Mouse (Mus musculus) midbrain, embryonic 12.5 days (tissue): ENCODE results near the gene Pdia6. TPM values are rescaled to one million over a fixed set of nuclear protein-coding genes. Genes with fewer than 3 reads are reported as not detected.

Experiments
- ATAC-seq: fragments of 200-750 bp; cut with Nextera tagmentation; 2 replicates; pipeline ENCODE4 v1.8.0; 2017; ENCODE audit warnings: low read depth, moderate TSS enrichment, moderate library complexity; ENCODE audit not compliant: low FRiP score
- H3K27ac ChIP-seq: fragments of 300-500 bp; sonication (generic); replicated peaks from 2 replicates; pipeline ENCODE4 v1.5.1; 2016; ENCODE audit warnings: mild to moderate bottlenecking
- H3K27me3 ChIP-seq: fragments of 300-500 bp; sonication (generic); 2 replicates; pipeline ENCODE4 v1.6.1; 2016; ENCODE audit warnings: mild to moderate bottlenecking
- H3K36me3 ChIP-seq: fragments of 300-500 bp; sonication (generic); 2 replicates; pipeline ENCODE4 v1.6.1; 2016
- H3K4me1 ChIP-seq: fragments of 300-500 bp; sonication (generic); 2 replicates; pipeline ENCODE4 v1.6.1; 2016
- H3K4me2 ChIP-seq: fragments of 300-500 bp; sonication (generic); replicated peaks from 2 replicates; pipeline ENCODE4 v1.6.1; 2016; ENCODE audit warnings: mild to moderate bottlenecking, moderate library complexity
- H3K4me3 ChIP-seq: fragments of 300-500 bp; sonication (generic); 2 replicates; pipeline ENCODE4 v1.5.1; 2016; ENCODE audit warnings: mild to moderate bottlenecking
- H3K9ac ChIP-seq: fragments of 300-500 bp; sonication (generic); replicated peaks from 2 replicates; pipeline ENCODE4 v1.6.1; 2016; ENCODE audit warnings: mild to moderate bottlenecking, moderate library complexity
- H3K9me3 ChIP-seq: fragments of 300-500 bp; sonication (generic); 2 replicates; pipeline ENCODE4 v1.6.1; 2016; ENCODE audit warnings: mild to moderate bottlenecking
- WGBS: fragments of 180-500 bp; shearing (Covaris S2); methylation state at CpG from one replicate; pipeline ENCODE4 v1.1.7; 2016; 5-methylcytosine and 5-hydroxymethylcytosine counted together
- polyA plus RNA-seq: library from polyadenylated mRNA; unstranded; fragments of >200 nt; fragmentation: Nextera tagmentation; extraction: Ambion mirVana; gene quantifications from 2 replicates; pipeline ENCODE4 v1.2.1, GENCODE M21; 2016

Gene Pdia6
- polyA plus RNA-seq, 1 experiment from 2014 or later = 443 TPM

GRCm38 (mm10) chr12:17266673-17266990 lies 287 bp downstream of the Pdia6 start:
- Histone ChIP-seq H3K9me3 (no peaks in the 10 kb centered on the region), H3K27ac (peak overlapping the region; percentile 81), H3K36me3 (peaks cover 29% of the 10 kb centered on the region), H3K4me2 (peak overlapping the region; percentile 81), H3K27me3 (0 out of 2 replicates have a peak, but pooled peaks cover 3% of the 10 kb centered on the region), H3K9ac (peak overlapping the region; percentile 92), H3K4me3 (peak overlapping the region; percentile 93), H3K4me1 (peaks cover 27% of the 10 kb centered on the region)
- WGBS = under 1% methylated on average over 20 of the region's 21 CpGs
- no peak for ATAC-seq

DNA sequence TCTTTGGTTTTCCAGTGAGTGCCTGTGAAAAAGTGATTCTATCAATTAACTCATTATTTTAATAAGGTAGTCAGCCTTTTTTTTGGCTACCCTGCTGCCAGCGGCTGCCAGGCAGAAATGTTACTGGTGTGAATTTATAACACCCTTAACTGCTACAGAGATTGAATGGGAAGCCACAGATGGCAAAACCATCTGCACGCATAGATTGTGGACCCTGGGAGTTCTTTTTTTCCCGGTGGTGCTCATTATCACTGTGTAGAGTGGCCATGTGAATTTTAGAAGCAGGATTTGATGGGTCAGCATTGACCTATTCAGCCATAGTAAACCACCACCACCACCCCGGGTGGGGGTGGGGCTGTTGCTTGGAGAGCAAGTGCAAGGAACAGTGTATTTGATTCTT lies 971 bp downstream of the Pdia6 start:
- Histone ChIP-seq H3K9me3 (no peaks in the 10 kb centered on the region), H3K4me3 (peak overlapping the region; percentile 93), H3K36me3 (peaks cover 35% of the 10 kb centered on the region), H3K4me1 (peaks cover 31% of the 10 kb centered on the region), H3K9ac (peak overlapping the region; percentile 92), H3K4me2 (peak overlapping the region; percentile 81), H3K27me3 (0 out of 2 replicates have a peak, but pooled peaks cover 3% of the 10 kb centered on the region), H3K27ac (peak overlapping the region; percentile 81)
- ATAC-seq = no peak
- WGBS = 16% methylated on average over 4 of the region's 4 CpGs

GRCm38 (mm10) chr12:17271272-17271671 lies 4.9 kb downstream of the Pdia6 start:
- WGBS = 81% methylated on average over 1 of the region's 1 CpGs

DNA sequence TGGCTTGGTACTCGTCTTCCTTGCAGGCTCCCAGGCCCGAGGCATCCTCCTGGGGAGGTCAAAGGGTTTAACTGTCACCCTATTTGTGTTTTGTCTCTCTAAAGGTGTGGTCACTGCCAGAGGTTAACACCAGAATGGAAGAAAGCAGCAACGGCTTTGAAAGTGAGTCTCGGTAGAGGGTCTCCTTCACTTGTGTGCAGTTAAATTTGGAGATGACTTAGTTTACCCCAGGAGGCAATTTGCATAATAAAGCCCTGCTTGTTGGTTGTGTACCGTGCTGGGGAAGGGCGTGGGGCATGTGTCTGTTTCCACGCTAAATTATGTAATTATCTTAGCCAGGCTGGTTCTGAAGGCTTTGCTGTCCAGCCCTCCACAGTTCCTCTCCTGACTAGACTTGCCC lies 7.5 kb downstream of the Pdia6 start:
- no peak overlapping the region for H3K27ac ChIP-seq
- H3K9ac ChIP-seq = no peak overlapping the region
- no peaks in the 10 kb centered on the region for H3K9me3 ChIP-seq
- no peaks in the 10 kb centered on the region for H3K27me3 ChIP-seq
- ATAC-seq = no peak
- 75% methylated on average over 7 of the region's 7 CpGs for WGBS
- H3K4me2 ChIP-seq = no peak overlapping the region
- H3K4me1 ChIP-seq = peaks cover 17% of the 10 kb centered on the region
- H3K4me3 ChIP-seq = no peak overlapping the region
- peaks cover 90% of the 10 kb centered on the region for H3K36me3 ChIP-seq

More at GRCm38 (mm10) chr12:17271272-17271671, 4.9 kb downstream of the Pdia6 start:
- Histone ChIP-seq H3K9me3 (no peaks in the 10 kb centered on the region), H3K4me3 (no peak overlapping the region), H3K4me2 (no peak overlapping the region), H3K27ac (no peak overlapping the region), H3K27me3 (no peaks in the 10 kb centered on the region), H3K4me1 (peaks cover 33% of the 10 kb centered on the region), H3K9ac (no peak overlapping the region), H3K36me3 (peaks cover 71% of the 10 kb centered on the region)
- ATAC-seq = no peak

DNA sequence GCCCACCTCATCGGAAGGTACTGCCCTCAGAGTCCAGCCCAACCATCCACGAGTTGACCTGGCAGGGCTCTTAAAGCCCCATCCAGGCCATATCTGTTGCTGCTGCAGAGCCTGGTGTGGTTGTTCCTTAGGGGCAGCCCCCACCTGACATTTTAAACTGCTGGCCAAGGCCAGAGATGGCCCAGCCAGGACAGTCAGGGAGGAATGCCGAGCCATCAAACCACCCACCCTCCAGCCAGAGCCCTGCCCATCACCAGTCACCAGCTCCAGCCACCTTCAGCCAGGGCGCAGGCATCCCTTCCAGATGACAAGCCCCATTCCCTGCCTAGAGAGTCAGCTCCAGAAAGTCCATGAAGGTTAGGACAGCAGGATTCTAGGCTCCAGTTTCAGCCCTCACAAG lies 22.2 kb downstream of the Pdia6 start:
- Histone ChIP-seq H3K4me3 (no peak overlapping the region), H3K27ac (no peak overlapping the region), H3K36me3 (peaks cover 24% of the 10 kb centered on the region), H3K27me3 (no peaks in the 10 kb centered on the region), H3K9me3 (no peaks in the 10 kb centered on the region), H3K4me1 (no peaks in the 10 kb centered on the region), H3K4me2 (no peak overlapping the region), H3K9ac (no peak overlapping the region)
- 73% methylated on average over 4 of the region's 4 CpGs for WGBS
- no peak for ATAC-seq

DNA sequence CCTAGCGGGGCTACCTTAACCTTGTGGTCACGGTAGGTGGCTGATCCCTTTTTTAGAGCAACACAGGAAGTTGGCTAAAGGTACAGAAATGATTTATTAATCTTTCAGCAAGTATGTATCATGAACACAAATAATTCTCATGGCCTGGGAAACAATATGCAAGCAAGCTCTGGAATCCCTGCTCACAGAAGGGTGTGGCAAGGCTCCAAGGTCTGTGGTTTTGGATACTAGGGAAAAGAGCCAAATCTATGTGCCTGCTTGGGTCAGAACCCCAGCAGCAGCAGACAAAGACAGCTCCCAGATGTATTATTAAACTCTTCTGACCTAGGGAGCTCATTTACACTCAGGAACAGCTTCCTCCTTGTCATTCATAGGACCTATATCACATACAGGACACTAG lies 22.7 kb downstream of the Pdia6 start:
- H3K4me1 ChIP-seq = no peaks in the 10 kb centered on the region
- no peak overlapping the region for H3K4me2 ChIP-seq
- no peaks in the 10 kb centered on the region for H3K9me3 ChIP-seq
- peaks cover 19% of the 10 kb centered on the region for H3K36me3 ChIP-seq
- WGBS = 82% methylated on average over 2 of the region's 2 CpGs
- H3K27me3 ChIP-seq = no peaks in the 10 kb centered on the region
- no peak overlapping the region for H3K27ac ChIP-seq
- no peak overlapping the region for H3K9ac ChIP-seq
- no peak overlapping the region for H3K4me3 ChIP-seq
- no peak for ATAC-seq

- Histone ChIP-seq H3K36me3 (peaks cover 10% of the 10 kb centered on the region), H3K9ac (no peak overlapping the region), H3K27me3 (no peaks in the 10 kb centered on the region), H3K4me1 (no peaks in the 10 kb centered on the region), H3K4me2 (no peak overlapping the region), H3K4me3 (no peak overlapping the region), H3K27ac (no peak overlapping the region), H3K9me3 (no peaks in the 10 kb centered on the region)
- no peak for ATAC-seq
- WGBS = 91% methylated on average over 2 of the region's 2 CpGs
These were observed 23.6 kb downstream of the Pdia6 start for GRCm38 (mm10) chr12:17289913-17290312.

DNA sequence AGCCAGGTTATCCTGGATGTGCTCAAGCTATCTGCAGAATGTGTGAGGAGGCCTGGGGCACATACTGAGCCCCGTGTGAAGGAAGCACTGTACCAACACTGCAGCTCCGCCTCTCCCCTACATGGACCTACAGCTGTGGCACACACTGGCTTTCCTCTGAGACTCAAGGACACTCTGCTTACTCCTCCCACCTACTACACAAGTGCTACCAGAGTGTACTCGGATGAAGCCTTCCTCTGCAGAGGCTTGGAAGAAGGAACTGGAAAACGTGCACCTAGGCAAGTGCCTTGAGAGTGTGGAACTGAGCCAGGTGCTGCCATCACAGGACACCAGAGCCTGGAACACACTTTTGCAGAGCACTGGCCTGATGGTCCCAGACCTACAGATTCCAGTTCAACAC lies 24.2 kb downstream of the Pdia6 start:
- no peak overlapping the region for H3K4me3 ChIP-seq
- no peak overlapping the region for H3K27ac ChIP-seq
- no peaks in the 10 kb centered on the region for H3K9me3 ChIP-seq
- no peak overlapping the region for H3K4me2 ChIP-seq
- 73% methylated on average over 4 of the region's 4 CpGs for WGBS
- no peak for ATAC-seq
- no peaks in the 10 kb centered on the region for H3K27me3 ChIP-seq
- no peaks in the 10 kb centered on the region for H3K4me1 ChIP-seq
- H3K9ac ChIP-seq = no peak overlapping the region
- H3K36me3 ChIP-seq = peaks cover 6% of the 10 kb centered on the region; the same call in 1 of the 2 replicates

- H3K9ac ChIP-seq = no peak overlapping the region
- no peak overlapping the region for H3K4me3 ChIP-seq
- no peaks in the 10 kb centered on the region for H3K27me3 ChIP-seq
- H3K4me2 ChIP-seq = no peak overlapping the region
- H3K4me1 ChIP-seq = no peaks in the 10 kb centered on the region
- no peaks in the 10 kb centered on the region for H3K9me3 ChIP-seq
- WGBS = 83% methylated on average over 2 of the region's 2 CpGs
- ATAC-seq = no peak
- H3K36me3 ChIP-seq = no peaks in the 10 kb centered on the region
- no peak overlapping the region for H3K27ac ChIP-seq
These were observed 30.6 kb downstream of the Pdia6 start for GRCm38 (mm10) chr12:17296899-17297298.

- Histone ChIP-seq H3K4me2 (no peak overlapping the region), H3K4me3 (no peak overlapping the region), H3K27me3 (no peaks in the 10 kb centered on the region), H3K9me3 (no peaks in the 10 kb centered on the region), H3K9ac (no peak overlapping the region), H3K4me1 (no peaks in the 10 kb centered on the region), H3K27ac (no peak overlapping the region), H3K36me3 (no peaks in the 10 kb centered on the region)
- ATAC-seq = no peak
- 96% methylated on average over 1 of the region's 1 CpGs for WGBS
These were observed 33.6 kb downstream of the Pdia6 start for GRCm38 (mm10) chr12:17299902-17300301.

DNA sequence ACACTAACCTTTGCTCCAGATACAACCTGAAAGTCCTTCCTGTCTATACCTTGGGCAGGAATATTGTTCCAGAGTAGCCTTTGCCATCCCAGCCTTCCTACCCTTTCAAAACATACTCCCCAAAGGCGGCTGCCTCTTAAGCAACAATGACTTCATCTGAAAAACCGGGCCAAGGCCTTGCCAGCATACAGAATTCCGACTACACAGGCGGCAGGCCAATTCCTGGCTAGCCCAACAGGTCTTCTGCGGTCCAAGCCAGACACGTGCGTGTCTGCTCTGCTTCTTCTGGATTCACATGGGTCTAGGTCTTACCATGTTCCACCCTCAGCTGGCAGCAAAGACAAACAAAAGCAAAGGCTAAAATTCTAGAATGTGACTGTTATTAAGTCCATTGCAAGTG lies 39.1 kb downstream of the Pdia6 start:
- Histone ChIP-seq H3K36me3 (no peaks in the 10 kb centered on the region), H3K27ac (no peak overlapping the region), H3K9ac (no peak overlapping the region), H3K27me3 (no peaks in the 10 kb centered on the region), H3K4me2 (no peak overlapping the region), H3K4me1 (no peaks in the 10 kb centered on the region), H3K4me3 (no peak overlapping the region), H3K9me3 (no peaks in the 10 kb centered on the region)
- ATAC-seq = no peak
- WGBS = 86% methylated on average over 7 of the region's 7 CpGs

DNA sequence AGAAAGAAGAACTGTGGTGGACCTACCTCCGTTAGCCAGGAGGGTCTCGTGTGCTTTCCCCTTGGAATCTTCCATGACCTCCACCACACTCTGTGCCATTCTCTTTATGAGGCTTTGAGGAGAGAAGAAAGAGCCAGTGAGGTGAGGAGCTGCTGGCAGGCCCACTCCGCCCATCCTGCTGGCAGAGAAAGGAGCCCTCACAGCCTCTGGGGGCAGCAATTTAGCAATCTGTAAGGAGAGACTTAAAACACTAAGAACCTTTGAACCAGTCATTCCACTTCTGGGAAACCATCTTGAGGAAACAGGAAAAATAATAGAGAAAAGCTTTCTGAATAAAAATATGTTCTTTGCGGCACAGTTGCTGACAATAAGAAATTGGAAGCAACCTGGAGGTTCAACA lies 41.9 kb downstream of the Pdia6 start:
- H3K4me1 ChIP-seq = no peaks in the 10 kb centered on the region
- WGBS = 45% methylated on average over 4 of the region's 4 CpGs
- H3K27me3 ChIP-seq = no peaks in the 10 kb centered on the region
- ATAC-seq = no peak
- H3K36me3 ChIP-seq = no peaks in the 10 kb centered on the region
- H3K9me3 ChIP-seq = no peaks in the 10 kb centered on the region
- no peak overlapping the region for H3K27ac ChIP-seq
- H3K4me3 ChIP-seq = no peak overlapping the region
- H3K4me2 ChIP-seq = no peak overlapping the region
- no peak overlapping the region for H3K9ac ChIP-seq
